Mouse (Mus musculus): ENCODE results near the gene Zmiz2.
"Not testable (repeated sequence)": the region's sequence is repeated elsewhere in the genome, so short reads cannot be mapped to it uniquely, and the experiment has no call there.

DNA sequence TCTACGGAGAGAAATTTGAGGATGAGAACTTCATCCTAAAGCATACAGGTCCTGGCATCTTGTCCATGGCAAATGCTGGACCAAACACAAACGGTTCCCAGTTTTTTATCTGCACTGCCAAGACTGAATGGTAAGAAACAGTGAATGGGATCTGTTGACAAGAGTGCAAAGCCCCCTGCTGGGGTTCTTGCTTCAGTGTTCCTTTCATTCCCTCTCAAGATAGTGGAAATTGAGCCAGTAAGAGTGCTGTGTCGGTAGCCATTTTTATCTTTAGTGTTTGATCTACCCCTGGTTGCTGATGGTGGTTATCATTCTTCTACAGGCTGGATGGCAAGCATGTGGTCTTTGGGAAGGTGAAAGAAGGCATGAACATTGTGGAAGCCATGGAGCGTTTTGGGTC is 30.3 kb downstream of the Zmiz2 start:
- not testable (repeated sequence) for TF ChIP-seq ZNF384 (IDR thresholded peaks at IDR 0.05; ENCODE audit: low read depth, low read length); ZC3H11A (IDR thresholded peaks at IDR 0.05; ENCODE audit: borderline replicate concordance, low read depth, low read length); MAFK (IDR thresholded peaks at IDR 0.05; ENCODE audit: insufficient read depth, low read depth, low read length)
